Mouse (Mus musculus): ENCODE measurements at regions not wholly inside any gene's neighbourhood (a gene's known extent, or its start where the extent isn't known, plus 50 kb on each side); places are given as distances from the start of the nearest gene placed in this dataset.

- H3K9ac ChIP-seq (ENCODE audit: low read depth, low read length), result no peak overlapping the region
- no peak overlapping the region for H3K4me2 ChIP-seq (replicated peaks; ENCODE audit: low read depth, low read length)
- H3K36me3 ChIP-seq (ENCODE audit: control insufficient read depth, insufficient read depth, low read length), result no peaks in the 10 kb centered on the region
- no peaks in the 10 kb centered on the region for H3K9me3 ChIP-seq (ENCODE audit: control insufficient read depth, low read length)
- 68% methylated on average over 3 of the region's 3 CpGs for WGBS
- H3K4me3 ChIP-seq (ENCODE audit: low read length), result no peak overlapping the region
- H3K27me3 ChIP-seq (ENCODE audit: control insufficient read depth, insufficient read depth, low read length), result no peaks in the 10 kb centered on the region
- ATAC-seq (ENCODE audit: low FRiP score, low TSS enrichment), result no peak
- no peaks in the 10 kb centered on the region for H3K4me1 ChIP-seq (ENCODE audit: control insufficient read depth, insufficient read depth, low read length)
- H3K27ac ChIP-seq (ENCODE audit: low read depth, low read length), result no peak overlapping the region
These were observed 142.9 kb upstream of the Dpyd start for GRCm38 (mm10) chr3:118418981-118419380.

GRCm38 (mm10) chr3:118421701-118422100, 140.2 kb upstream of the Dpyd start:
- no peaks in the 10 kb centered on the region for H3K36me3 ChIP-seq (ENCODE audit: control insufficient read depth, insufficient read depth, low read length)
- no peaks in the 10 kb centered on the region for H3K27me3 ChIP-seq (ENCODE audit: control insufficient read depth, insufficient read depth, low read length)
- H3K4me3 ChIP-seq (ENCODE audit: low read length), result no peak overlapping the region
- H3K27ac ChIP-seq (ENCODE audit: low read depth, low read length), result no peak overlapping the region
- ATAC-seq (ENCODE audit: low FRiP score, low TSS enrichment), result no peak
- H3K9ac ChIP-seq (ENCODE audit: low read depth, low read length), result no peak overlapping the region
- H3K4me1 ChIP-seq (ENCODE audit: control insufficient read depth, insufficient read depth, low read length), result no peaks in the 10 kb centered on the region
- no peaks in the 10 kb centered on the region for H3K9me3 ChIP-seq (ENCODE audit: control insufficient read depth, low read length)
- 45% methylated on average over 3 of the region's 3 CpGs for WGBS
- H3K4me2 ChIP-seq (replicated peaks; ENCODE audit: low read depth, low read length), result no peak overlapping the region

GRCm38 (mm10) chr3:118425748-118426147, 136.2 kb upstream of the Dpyd start:
- 5% methylated on average over 19 of the region's 19 CpGs for WGBS
- ATAC-seq (ENCODE audit: low FRiP score, low TSS enrichment), result peak; percentile 47; the same call in 1 of the 2 replicates
- H3K4me3 ChIP-seq (ENCODE audit: low read length), result peak overlapping the region; percentile 26

GRCm38 (mm10) chr3:118428523-118428922, 133.4 kb upstream of the Dpyd start:
- 1% methylated on average over 5 of the region's 5 CpGs for WGBS
- ATAC-seq (ENCODE audit: low FRiP score, low TSS enrichment), result no peak
- H3K9ac ChIP-seq (ENCODE audit: low read depth, low read length), result no peak overlapping the region
- H3K4me3 ChIP-seq (ENCODE audit: low read length), result no peak overlapping the region
- no peaks in the 10 kb centered on the region for H3K9me3 ChIP-seq (ENCODE audit: control insufficient read depth, low read length)
- H3K27me3 ChIP-seq (ENCODE audit: control insufficient read depth, insufficient read depth, low read length), result peaks cover 31% of the 10 kb centered on the region
- no peaks in the 10 kb centered on the region for H3K4me1 ChIP-seq (ENCODE audit: control insufficient read depth, insufficient read depth, low read length)
- H3K27ac ChIP-seq (ENCODE audit: low read depth, low read length), result no peak overlapping the region
- H3K4me2 ChIP-seq (replicated peaks; ENCODE audit: low read depth, low read length), result no peak overlapping the region
- H3K36me3 ChIP-seq (ENCODE audit: control insufficient read depth, insufficient read depth, low read length), result no peaks in the 10 kb centered on the region

More at GRCm38 (mm10) chr3:118425748-118426147, 136.2 kb upstream of the Dpyd start:
- Histone ChIP-seq H3K4me1 (ENCODE audit: control insufficient read depth, insufficient read depth, low read length) (no peaks in the 10 kb centered on the region), H3K9ac (ENCODE audit: low read depth, low read length) (no peak overlapping the region), H3K27me3 (ENCODE audit: control insufficient read depth, insufficient read depth, low read length) (peaks cover 12% of the 10 kb centered on the region), H3K27ac (ENCODE audit: low read depth, low read length) (no peak overlapping the region), H3K36me3 (ENCODE audit: control insufficient read depth, insufficient read depth, low read length) (no peaks in the 10 kb centered on the region), H3K9me3 (ENCODE audit: control insufficient read depth, low read length) (no peaks in the 10 kb centered on the region), H3K4me2 (replicated peaks; ENCODE audit: low read depth, low read length) (peak overlapping the region; percentile 56)

GRCm38 (mm10) chr3:118429825-118430630, 131.9 kb upstream of the Dpyd start:
- Histone ChIP-seq H3K4me3 (ENCODE audit: low read length) (peak overlapping the region; percentile 27), H3K27me3 (ENCODE audit: control insufficient read depth, insufficient read depth, low read length) (peaks cover 41% of the 10 kb centered on the region), H3K36me3 (ENCODE audit: control insufficient read depth, insufficient read depth, low read length) (no peaks in the 10 kb centered on the region), H3K9me3 (ENCODE audit: control insufficient read depth, low read length) (no peaks in the 10 kb centered on the region), H3K4me1 (ENCODE audit: control insufficient read depth, insufficient read depth, low read length) (peaks cover 3% of the 10 kb centered on the region; the same call in 1 of the 2 replicates), H3K4me2 (replicated peaks; ENCODE audit: low read depth, low read length) (peak overlapping the region; percentile 32), H3K9ac (ENCODE audit: low read depth, low read length) (no peak overlapping the region), H3K27ac (ENCODE audit: low read depth, low read length) (no peak overlapping the region)
- ATAC-seq (ENCODE audit: low FRiP score, low TSS enrichment), result 0 out of 2 replicates have a peak, but pooled peaks have one; percentile 23
- WGBS, result 11% methylated on average over 29 of the region's 29 CpGs

GRCm38 (mm10) chr3:118430631-118430906, 131.4 kb upstream of the Dpyd start:
- peaks cover 46% of the 10 kb centered on the region for H3K27me3 ChIP-seq (ENCODE audit: control insufficient read depth, insufficient read depth, low read length)

GRCm38 (mm10) chr3:118431031-118431723, 130.8 kb upstream of the Dpyd start:
- WGBS, result 2% methylated on average over 22 of the region's 22 CpGs
- ATAC-seq (ENCODE audit: low FRiP score, low TSS enrichment), result peak; percentile 90
- H3K27ac ChIP-seq (ENCODE audit: low read depth, low read length), result no peak overlapping the region
- no peak overlapping the region for H3K9ac ChIP-seq (ENCODE audit: low read depth, low read length)
- no peaks in the 10 kb centered on the region for H3K9me3 ChIP-seq (ENCODE audit: control insufficient read depth, low read length)
- peak overlapping the region; percentile 39 for H3K4me2 ChIP-seq (replicated peaks; ENCODE audit: low read depth, low read length)
- peaks cover 4% of the 10 kb centered on the region; the same call in 1 of the 2 replicates for H3K4me1 ChIP-seq (ENCODE audit: control insufficient read depth, insufficient read depth, low read length)
- H3K4me3 ChIP-seq (ENCODE audit: low read length), result peak overlapping the region; percentile 23; the same call in 1 of the 2 replicates
- H3K27me3 ChIP-seq (ENCODE audit: control insufficient read depth, insufficient read depth, low read length), result peaks cover 50% of the 10 kb centered on the region
- H3K36me3 ChIP-seq (ENCODE audit: control insufficient read depth, insufficient read depth, low read length), result no peaks in the 10 kb centered on the region

More at GRCm38 (mm10) chr3:118430631-118430906, 131.4 kb upstream of the Dpyd start:
- no peak overlapping the region for H3K27ac ChIP-seq (ENCODE audit: low read depth, low read length)
- H3K4me3 ChIP-seq (ENCODE audit: low read length), result peak overlapping the region; percentile 27; the same call in 1 of the 2 replicates
- peak overlapping the region; percentile 32 for H3K4me2 ChIP-seq (replicated peaks; ENCODE audit: low read depth, low read length)
- no peak overlapping the region for H3K9ac ChIP-seq (ENCODE audit: low read depth, low read length)
- ATAC-seq (ENCODE audit: low FRiP score, low TSS enrichment), result no peak
- H3K9me3 ChIP-seq (ENCODE audit: control insufficient read depth, low read length), result no peaks in the 10 kb centered on the region
- WGBS, result 1% methylated on average over 7 of the region's 7 CpGs
- H3K36me3 ChIP-seq (ENCODE audit: control insufficient read depth, insufficient read depth, low read length), result no peaks in the 10 kb centered on the region
- peaks cover 4% of the 10 kb centered on the region; the same call in 1 of the 2 replicates for H3K4me1 ChIP-seq (ENCODE audit: control insufficient read depth, insufficient read depth, low read length)

- Histone ChIP-seq H3K4me1 (ENCODE audit: control insufficient read depth, insufficient read depth, low read length) (peaks cover 4% of the 10 kb centered on the region; the same call in 1 of the 2 replicates), H3K27me3 (ENCODE audit: control insufficient read depth, insufficient read depth, low read length) (peaks cover 56% of the 10 kb centered on the region), H3K36me3 (ENCODE audit: control insufficient read depth, insufficient read depth, low read length) (no peaks in the 10 kb centered on the region), H3K27ac (ENCODE audit: low read depth, low read length) (no peak overlapping the region), H3K4me3 (ENCODE audit: low read length) (peak overlapping the region; percentile 42), H3K4me2 (replicated peaks; ENCODE audit: low read depth, low read length) (peak overlapping the region; percentile 56), H3K9me3 (ENCODE audit: control insufficient read depth, low read length) (no peaks in the 10 kb centered on the region), H3K9ac (ENCODE audit: low read depth, low read length) (no peak overlapping the region)
- no peak for ATAC-seq (ENCODE audit: low FRiP score, low TSS enrichment)
- WGBS, result 2% methylated on average over 31 of the region's 31 CpGs
These were observed 128.4 kb upstream of the Dpyd start for GRCm38 (mm10) chr3:118433441-118434021.
